Mouse (Mus musculus) liver, adult 2 months (tissue): ENCODE measurements around the gene Sprr2a3. TPM values are rescaled to one million over a fixed set of nuclear protein-coding genes. Genes with fewer than 3 reads are reported as not detected.
"Not testable (repeated sequence)": the region's sequence is repeated elsewhere in the genome, so short reads cannot be mapped to it uniquely, and the experiment has no call there.

Source experiments
- DNase-seq: peaks from one replicate; pipeline ENCODE4 v3.0.0-alpha.2; 2011; ENCODE audit warnings: low read depth, low spot score; ENCODE audit errors: extremely low read depth
- H3K27ac ChIP-seq: fragments of 200-500 bp; replicated peaks from 2 replicates; pipeline ENCODE4 v1.5.1; 2012; ENCODE audit warnings: low read depth, mild to moderate bottlenecking, control low read depth, inconsistent platforms, low read length; ENCODE audit not compliant: insufficient read depth
- H3K27me3 ChIP-seq: fragments of 200-500 bp; 2 replicates; pipeline ENCODE4 v1.6.1; 2012; ENCODE audit warnings: mild to moderate bottlenecking, moderate library complexity, low read length, inconsistent platforms; ENCODE audit not compliant: control insufficient read depth, insufficient read depth
- H3K36me3 ChIP-seq: fragments of 200-500 bp; 2 replicates; pipeline ENCODE4 v1.6.1; 2012; ENCODE audit warnings: low read length, inconsistent platforms; ENCODE audit not compliant: control insufficient read depth, insufficient read depth
- H3K4me1 ChIP-seq: fragments of 200-500 bp; 2 replicates; pipeline ENCODE4 v1.6.1; 2011; ENCODE audit warnings: low read length; ENCODE audit not compliant: control insufficient read depth, insufficient read depth
- H3K4me3 ChIP-seq: fragments of 200-500 bp; 2 replicates; pipeline ENCODE4 v1.5.1; 2011; ENCODE audit warnings: low read depth, mild to moderate bottlenecking, control low read depth, low read length, moderate library complexity; ENCODE audit not compliant: insufficient read depth
- H3K79me2 ChIP-seq: fragments of 200-500 bp; 2 replicates; pipeline ENCODE4 v1.6.1; 2012; ENCODE audit warnings: inconsistent platforms, mild to moderate bottlenecking, low read length, moderate library complexity; ENCODE audit not compliant: control insufficient read depth, insufficient read depth
- H3K9ac ChIP-seq: fragments of 200-500 bp; 2 replicates; pipeline ENCODE4 v1.6.1; 2012; ENCODE audit warnings: low read depth, mild to moderate bottlenecking, control low read depth, inconsistent platforms, low read length
- WGBS: fragments of 180-500 bp; shearing (Covaris S2); methylation state at CpG from one replicate; pipeline ENCODE4 v1.1.7; 2018; 5-methylcytosine and 5-hydroxymethylcytosine counted together
- polyA plus RNA-seq: library from polyadenylated mRNA; depleted of rRNA; stranded (reverse); fragments of >200 nt; gene quantifications from 2 replicates; pipeline ENCODE4 v1.2.3, GENCODE M21; 2012; rRNA removed
- total RNA-seq: library from RNA; depleted of rRNA; stranded (reverse); fragments of >200 nt; gene quantifications from 2 replicates; pipeline ENCODE4 v1.2.3, GENCODE M21; 2014; rRNA removed

The Sprr2a3 gene
- not detected in 2 replicates for total RNA-seq
- polyA plus RNA-seq, result 0.39 TPM in 1 of 2 replicates, not detected in the other

DNA sequence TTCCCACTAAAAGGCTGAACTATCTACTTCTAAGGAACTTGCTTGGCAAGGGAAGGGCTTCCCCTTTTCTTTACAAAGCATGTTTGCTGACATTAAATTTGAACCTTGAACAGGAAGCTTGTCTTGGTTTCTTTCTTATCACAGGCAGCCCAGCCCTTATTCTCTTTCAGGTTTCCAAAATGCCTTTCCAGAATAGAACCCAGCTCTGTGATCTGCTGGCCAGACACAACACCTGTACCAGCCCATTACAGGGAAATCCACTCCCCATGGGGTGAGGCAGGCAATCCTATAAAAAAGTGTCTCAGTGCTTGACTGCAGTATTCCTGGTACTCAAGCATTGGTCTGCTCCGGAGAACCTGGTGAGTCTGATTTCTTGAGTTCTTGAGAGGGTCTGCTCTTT, at the start of gene Sprr2a3:
Gene Sprr2a3, plus strand, starts transcription at position 317 of the 400 bp plus-strand sequence.
- WGBS, result 91% methylated on average over 1 of the region's 1 CpGs
- H3K27me3 ChIP-seq, DNase-seq, H3K4me3 ChIP-seq, H3K4me1 ChIP-seq, H3K79me2 ChIP-seq, H3K36me3 ChIP-seq, H3K9ac ChIP-seq, H3K27ac ChIP-seq: not testable (repeated sequence)

DNA sequence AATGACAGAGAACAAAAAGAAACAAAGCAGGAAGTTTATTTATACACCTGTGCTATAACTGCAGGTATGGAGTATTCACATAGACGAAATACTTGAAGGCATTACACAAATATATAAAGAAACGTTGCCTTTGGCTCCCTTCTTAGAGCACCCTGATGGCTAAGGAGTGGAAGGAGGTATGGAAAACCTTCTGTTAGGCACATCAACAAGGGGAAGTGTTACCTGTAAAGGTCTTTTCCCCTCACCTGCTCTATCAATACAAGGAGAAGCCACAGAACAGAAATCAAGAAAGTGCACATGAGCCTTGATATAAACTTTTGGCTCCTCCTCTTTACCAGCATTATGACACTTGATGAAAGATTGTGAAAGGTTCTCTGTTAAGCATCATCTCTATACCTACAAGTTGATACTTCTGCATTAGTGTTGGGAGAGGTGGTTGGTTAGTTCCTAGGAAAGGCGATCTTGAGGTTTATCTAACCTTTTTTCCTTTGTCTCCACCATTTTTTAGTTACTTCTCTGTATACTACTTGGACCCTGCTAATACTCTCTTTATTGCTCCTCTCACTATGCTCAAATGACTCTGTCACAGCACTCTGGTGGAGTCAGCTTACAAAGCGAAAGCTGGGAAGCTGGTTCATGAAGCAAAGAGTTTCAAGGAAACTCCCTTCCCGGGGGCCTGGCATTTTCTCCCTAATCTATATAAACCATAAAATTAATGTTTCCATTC, 48.6 kb upstream of the Sprr2a3 start:
- not testable (repeated sequence) for H3K4me1 ChIP-seq, H3K9ac ChIP-seq, H3K27me3 ChIP-seq, H3K79me2 ChIP-seq, H3K27ac ChIP-seq, DNase-seq, H3K4me3 ChIP-seq, H3K36me3 ChIP-seq
- WGBS, result no CpG with 5 or more reads among the region's 5 CpGs

DNA sequence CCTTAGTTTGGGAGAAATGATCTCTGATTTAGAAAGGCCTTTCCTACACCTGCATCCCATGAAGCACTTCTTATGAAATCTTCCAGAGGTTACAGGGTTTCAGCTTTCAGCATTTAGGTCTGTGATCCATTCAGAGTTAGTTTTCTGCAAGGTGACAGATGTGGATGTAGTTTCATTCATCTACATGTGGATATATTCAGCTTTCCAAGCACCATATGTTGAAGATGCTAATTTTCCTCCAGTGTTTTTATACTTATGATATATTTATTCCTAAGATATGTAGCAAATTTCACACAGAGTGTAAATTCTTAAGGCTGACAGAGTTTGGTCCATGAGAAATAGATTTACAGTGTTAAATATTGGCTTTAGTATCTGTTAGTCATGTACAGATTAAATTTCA, 46.5 kb upstream of the Sprr2a3 start:
- H3K79me2 ChIP-seq, H3K36me3 ChIP-seq, H3K4me3 ChIP-seq, H3K4me1 ChIP-seq, H3K27me3 ChIP-seq, DNase-seq, H3K27ac ChIP-seq, H3K9ac ChIP-seq: not testable (repeated sequence)

DNA sequence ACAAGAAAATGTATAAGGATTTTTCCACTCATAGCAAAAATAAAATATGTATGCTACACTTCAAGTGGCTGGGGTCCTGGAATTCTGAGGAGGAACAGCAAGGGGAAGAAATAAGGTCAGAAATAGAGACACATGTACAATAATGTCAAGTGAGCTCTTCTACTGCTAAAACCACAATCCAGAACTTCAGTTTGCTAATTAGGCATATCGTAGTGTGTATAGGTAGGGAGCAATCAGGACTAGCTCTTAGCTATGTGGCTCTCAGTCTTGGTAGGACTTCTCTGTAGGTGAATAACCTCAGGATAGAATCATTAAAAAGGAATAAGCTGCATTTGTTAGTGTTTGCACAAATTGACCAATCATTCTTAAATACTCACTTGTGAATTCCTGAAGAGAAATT, 46.0 kb upstream of the Sprr2a3 start:
- no CpG with 5 or more reads among the region's 1 CpGs for WGBS
- not testable (repeated sequence) for H3K27ac ChIP-seq, H3K4me3 ChIP-seq, H3K27me3 ChIP-seq, H3K36me3 ChIP-seq, H3K79me2 ChIP-seq, H3K9ac ChIP-seq, DNase-seq, H3K4me1 ChIP-seq

DNA sequence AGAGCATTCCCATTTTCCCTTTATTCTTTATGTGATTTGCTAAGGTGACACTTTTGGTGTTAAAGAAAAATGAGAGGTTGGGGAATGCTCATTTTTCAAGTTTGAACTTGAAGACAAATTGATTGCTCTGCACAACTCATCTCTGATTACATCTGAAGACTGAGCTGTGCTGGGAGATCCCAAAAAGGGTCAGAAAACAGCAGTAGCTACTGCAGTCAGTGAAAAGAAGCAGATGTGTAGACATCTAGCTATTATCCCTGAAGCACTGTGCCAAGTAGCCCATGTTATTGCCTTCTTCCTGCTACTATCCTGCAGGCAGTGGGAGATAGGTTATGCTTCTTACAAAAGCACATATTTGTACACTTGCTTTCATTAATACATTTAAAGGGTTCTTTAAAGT, 40.4 kb upstream of the Sprr2a3 start:
- H3K79me2 ChIP-seq, H3K4me3 ChIP-seq, DNase-seq: not testable (repeated sequence)

DNA sequence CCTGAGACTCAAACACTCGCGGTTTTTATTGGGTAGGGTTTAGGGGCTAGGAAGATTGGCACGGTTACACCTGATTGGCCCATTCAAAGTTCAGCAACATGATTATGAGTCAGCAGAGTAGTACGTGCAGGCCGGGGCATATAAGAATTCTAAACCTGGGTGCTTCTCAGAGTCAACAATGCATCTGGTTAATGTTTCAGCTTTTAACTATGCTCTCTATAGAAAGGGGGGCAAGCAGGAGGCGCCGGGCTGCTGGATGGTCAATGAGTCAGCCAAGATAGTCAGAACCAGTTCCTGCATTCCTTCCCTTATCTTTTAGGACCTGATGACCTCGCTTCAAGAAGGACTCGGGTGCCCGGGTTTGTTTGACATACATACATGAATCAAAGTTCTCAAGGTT, 39.0 kb upstream of the Sprr2a3 start:
- not testable (repeated sequence) for H3K79me2 ChIP-seq, H3K9ac ChIP-seq, H3K27me3 ChIP-seq, DNase-seq, H3K4me3 ChIP-seq, H3K4me1 ChIP-seq, H3K36me3 ChIP-seq, H3K27ac ChIP-seq
- no CpG with 5 or more reads among the region's 10 CpGs for WGBS

More for the DNA sequence above, 40.4 kb upstream of the Sprr2a3 start:
- not testable (repeated sequence) for H3K9ac ChIP-seq, H3K36me3 ChIP-seq, H3K4me1 ChIP-seq, H3K27ac ChIP-seq, H3K27me3 ChIP-seq

DNA sequence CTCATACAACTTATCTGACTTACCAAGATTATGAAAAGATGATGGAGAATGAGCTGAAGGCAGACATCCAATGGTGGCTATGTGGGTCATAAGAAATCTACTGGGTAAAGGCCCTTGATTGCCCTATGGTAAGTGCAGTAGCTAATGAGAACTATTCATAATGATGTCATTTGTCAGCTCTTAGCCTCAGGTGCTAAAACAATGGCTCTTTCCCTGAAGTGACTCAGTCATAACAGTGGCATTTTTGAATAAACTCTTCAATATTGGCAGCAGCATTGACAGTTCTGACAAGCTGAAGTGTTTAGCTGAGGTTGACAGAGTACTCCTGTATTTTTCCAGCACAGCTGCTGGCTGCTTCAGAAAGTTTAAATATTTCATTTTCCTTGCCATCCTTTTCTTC, 36.7 kb upstream of the Sprr2a3 start:
- not testable (repeated sequence) for H3K4me3 ChIP-seq, H3K79me2 ChIP-seq, H3K36me3 ChIP-seq, H3K27ac ChIP-seq, H3K9ac ChIP-seq, H3K4me1 ChIP-seq, H3K27me3 ChIP-seq, DNase-seq

DNA sequence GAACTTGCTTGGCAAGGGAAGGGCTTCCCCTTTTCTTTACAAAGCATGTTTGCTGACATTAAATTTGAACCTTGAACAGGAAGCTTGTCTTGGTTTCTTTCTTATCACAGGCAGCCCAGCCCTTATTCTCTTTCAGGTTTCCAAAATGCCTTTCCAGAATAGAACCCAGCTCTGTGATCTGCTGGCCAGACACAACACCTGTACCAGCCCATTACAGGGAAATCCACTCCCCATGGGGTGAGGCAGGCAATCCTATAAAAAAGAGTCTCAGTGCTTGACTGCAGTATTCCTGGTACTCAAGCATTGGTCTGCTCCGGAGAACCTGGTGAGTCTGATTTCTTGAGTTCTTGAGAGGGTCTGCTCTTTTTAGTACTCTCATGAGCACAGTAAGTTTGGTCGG, 34.8 kb upstream of the Sprr2a3 start:
- H3K4me3 ChIP-seq, H3K36me3 ChIP-seq, DNase-seq, H3K9ac ChIP-seq, H3K27me3 ChIP-seq, H3K27ac ChIP-seq, H3K4me1 ChIP-seq, H3K79me2 ChIP-seq: not testable (repeated sequence)
- WGBS, result 97% methylated on average over 1 of the region's 2 CpGs

DNA sequence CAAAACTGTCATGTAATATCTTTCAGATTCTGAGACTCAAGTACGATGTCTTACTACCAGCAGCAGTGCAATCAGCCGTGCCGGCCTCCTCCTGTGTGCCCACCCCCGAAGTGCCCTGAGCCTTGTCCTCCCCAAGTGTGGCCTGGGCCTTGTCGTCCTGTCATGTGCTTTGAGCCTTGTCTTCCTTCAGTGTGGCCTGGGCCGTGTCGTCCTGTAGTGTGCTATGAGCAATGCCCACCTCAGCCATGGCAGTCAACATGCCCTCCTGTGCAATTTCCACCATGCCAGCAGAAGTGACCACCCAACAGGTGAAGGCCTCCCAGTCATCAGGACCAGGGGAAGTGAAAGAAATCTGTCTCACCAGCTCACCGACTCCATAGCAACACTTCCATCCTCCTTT, 31.4 kb upstream of the Sprr2a3 start:
- not testable (repeated sequence) for H3K27ac ChIP-seq, H3K4me1 ChIP-seq, H3K4me3 ChIP-seq, H3K9ac ChIP-seq, DNase-seq, H3K27me3 ChIP-seq, H3K36me3 ChIP-seq, H3K79me2 ChIP-seq
- WGBS, result no CpG with 5 or more reads among the region's 8 CpGs
